Mouse (Mus musculus): ENCODE results near the gene Olfr740.

DNA sequence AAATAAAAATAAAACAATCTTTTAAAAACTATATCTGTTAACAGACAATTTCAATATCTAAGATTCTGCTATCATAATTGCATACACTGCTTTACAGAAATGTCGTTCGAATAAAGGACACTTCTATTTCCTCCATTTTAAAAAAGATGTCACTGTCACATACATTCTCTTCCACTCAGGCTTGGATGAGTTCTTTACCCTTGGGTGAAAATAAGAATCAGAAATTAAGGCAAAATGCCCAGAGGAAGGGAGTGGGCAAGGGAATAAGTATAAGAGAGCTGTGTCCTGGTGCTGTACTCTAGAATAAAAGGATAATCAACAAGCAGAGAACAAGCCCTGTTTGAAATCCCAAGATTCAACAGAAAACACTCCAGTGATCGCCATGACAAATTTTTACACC, at the start of gene Olfr740:
- TF ChIP-seq CTCF (IDR thresholded peaks at IDR 0.05; ENCODE audit: low read depth) (no peak), EP300 (IDR thresholded peaks at IDR 0.05; ENCODE audit: low read depth) (no peak)
